In the genomic region with DNA sequence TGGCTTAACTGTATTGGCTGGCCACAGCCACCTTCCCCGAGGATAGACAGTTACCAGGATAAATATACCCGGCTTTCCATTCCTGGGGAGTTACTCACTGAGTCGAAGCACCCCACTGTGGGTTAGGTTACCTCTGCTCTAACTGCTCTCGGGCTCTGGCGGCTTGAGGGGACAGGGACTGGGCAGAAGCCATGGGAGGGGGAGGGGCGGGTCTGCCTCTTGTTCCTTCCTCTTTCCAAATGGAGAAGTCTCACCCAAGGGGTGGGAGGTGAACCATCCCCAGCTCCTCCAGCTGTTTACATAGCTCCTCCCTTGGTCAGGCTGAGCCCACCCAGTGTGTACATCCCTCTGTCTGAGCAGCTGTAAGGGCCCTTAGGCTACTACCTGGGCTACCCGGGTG, we compare ENCODE assay signal across 9 mouse cellular contexts. TPM values are rescaled to one million over a fixed set of nuclear protein-coding genes. Genes with fewer than 3 reads are reported as not detected.
DNase-seq lines count a peak whose midpoint lies in the region; ATAC-seq and TF ChIP-seq lines count a peak whose summit lies in the region.
"Had no signal": no experiment of that assay in that cellular context is flagged by ENCODE, and none has a peak within 500 bp of the region (broad histone marks: within the 10 kb centered on the region; RNA-seq: fewer than 3 reads in every experiment).

No protein-coding gene starts in this region.

- peaks cover 57% of the 10 kb centered on the region for H3K4me1 ChIP-seq in intestine, postnatal 0 days (replicated peaks; ENCODE audit: control insufficient read depth, insufficient read depth, low read length)
- H3K4me1 ChIP-seq in hindbrain, embryonic 12.5 days, result peaks cover 52% of the 10 kb centered on the region

- peak; percentile 75 for DNase-seq in gastrocnemius, adult 18-20 months (ENCODE audit: low spot score)
- no peak for DNase-seq in gastrocnemius, postnatal 4 days (ENCODE audit: low spot score in 2 of 2)
- DNase-seq in NIH3T3 (ENCODE audit: low read depth), result peak; percentile 53
- peak; percentile 72 for DNase-seq in lung, postnatal 36 days
- DNase-seq in layer of hippocampus, adult 8-10 months (ENCODE audit: low spot score in 2 of 2), result no peak
- no peak for DNase-seq in T-cell, adult 2 months (ENCODE audit: low spot score)
- DNase-seq: midbrain, embryonic 14.5 days had no signal

- no peaks in the 10 kb centered on the region for H3K9me3 ChIP-seq in intestine, postnatal 0 days (ENCODE audit: control insufficient read depth)
- H3K9me3 ChIP-seq in hindbrain, embryonic 12.5 days (replicated peaks), result no peaks in the 10 kb centered on the region

- peak overlapping the region; percentile 24; the same call in 1 of the 2 replicates for H3K4me2 ChIP-seq in intestine, postnatal 0 days (replicated peaks; ENCODE audit: low read depth)
- H3K4me2 ChIP-seq in hindbrain, embryonic 12.5 days (replicated peaks), result no peak overlapping the region

- no peak overlapping the region for H3K4me3 ChIP-seq in intestine, postnatal 0 days (ENCODE audit: low read depth, low read length)
- no peak overlapping the region for H3K4me3 ChIP-seq in hindbrain, embryonic 12.5 days

- TF ChIP-seq CTCF in intestine, postnatal 0 days (IDR thresholded peaks at IDR 0.05; ENCODE audit: low read depth), result no peak

- no peak overlapping the region for H3K9ac ChIP-seq in intestine, postnatal 0 days (ENCODE audit: low read depth, low read length)
- H3K9ac ChIP-seq in hindbrain, embryonic 12.5 days, result no peak overlapping the region

- 44% methylated on average over 6 of the region's 7 CpGs for WGBS in intestine, postnatal 0 days
- 26% methylated on average over 7 of the region's 7 CpGs for WGBS in hindbrain, embryonic 12.5 days

- H3K27me3 ChIP-seq in intestine, postnatal 0 days (replicated peaks; ENCODE audit: control insufficient read depth, insufficient read depth, low read length), result no peaks in the 10 kb centered on the region
- no peaks in the 10 kb centered on the region for H3K27me3 ChIP-seq in hindbrain, embryonic 12.5 days

- no peak for ATAC-seq in intestine, postnatal 0 days
- ATAC-seq in hindbrain, embryonic 12.5 days (ENCODE audit: low FRiP score), result no peak

- H3K36me3 ChIP-seq in intestine, postnatal 0 days (ENCODE audit: control insufficient read depth, insufficient read depth), result no peaks in the 10 kb centered on the region
- H3K36me3 ChIP-seq in hindbrain, embryonic 12.5 days, result no peaks in the 10 kb centered on the region

- H3K27ac ChIP-seq in intestine, postnatal 0 days (ENCODE audit: low read depth, low read length), result peak overlapping the region; percentile 86
- H3K27ac ChIP-seq in hindbrain, embryonic 12.5 days, result no peak overlapping the region

RNA-seq across cellular contexts. Expression of gene Rplp0, which starts 23.6 kb away (rescaled TPM):
- total RNA-seq in gastrocnemius, adult 18-20 months (2021), result 100 to 1,000 TPM; 617 to 621 TPM
- total RNA-seq in gastrocnemius, postnatal 4 days (2021), result 1,000 to 10,000 TPM; 1,089 to 1,227 TPM
- polyA plus RNA-seq in intestine, postnatal 0 days (2015; fragmentation: Nextera tagmentation; extraction: Ambion mirVana), result 832 and 868 TPM in 2 replicates
- 819 and 900 TPM in 2 replicates for polyA plus RNA-seq in hindbrain, embryonic 12.5 days (2016; fragmentation: Nextera tagmentation; extraction: Ambion mirVana)
- total RNA-seq in layer of hippocampus, adult 8-10 months (2022), result 100 to 1,000 TPM; 188 to 289 (median 230) TPM

RNA-seq across cellular contexts. Expression of gene Pxn, which starts 29.2 kb away (rescaled TPM):
- 10 to 100 TPM; 87.2 to 94.2 TPM for total RNA-seq in gastrocnemius, adult 18-20 months (2021)
- 100 to 1,000 TPM; 170 to 175 TPM for total RNA-seq in gastrocnemius, postnatal 4 days (2021)
- polyA plus RNA-seq in intestine, postnatal 0 days (2015; fragmentation: Nextera tagmentation; extraction: Ambion mirVana), result 65.1 and 71.1 TPM in 2 replicates
- polyA plus RNA-seq in hindbrain, embryonic 12.5 days (2016; fragmentation: Nextera tagmentation; extraction: Ambion mirVana), result 34.0 and 39.2 TPM in 2 replicates
- total RNA-seq in layer of hippocampus, adult 8-10 months (2022), result 10 to 100 TPM; 38.1 to 45.8 (median 40.2) TPM

RNA-seq across cellular contexts. Expression of gene Gcn1l1, which starts 29.4 kb away (rescaled TPM):
- 10 to 100 TPM; 27.9 to 31.1 TPM for total RNA-seq in gastrocnemius, adult 18-20 months (2021)
- 10 to 100 TPM; 48.8 to 50.7 TPM for total RNA-seq in gastrocnemius, postnatal 4 days (2021)
- 9.3 and 9.6 TPM in 2 replicates for polyA plus RNA-seq in intestine, postnatal 0 days (2015; fragmentation: Nextera tagmentation; extraction: Ambion mirVana)
- polyA plus RNA-seq in hindbrain, embryonic 12.5 days (2016; fragmentation: Nextera tagmentation; extraction: Ambion mirVana), result 57.6 and 62.5 TPM in 2 replicates
- total RNA-seq in layer of hippocampus, adult 8-10 months (2022), result 10 to 100 TPM; 72.7 to 85.7 (median 77.4) TPM

RNA-seq across cellular contexts. Expression of gene Sirt4, which starts 51.1 kb away (rescaled TPM):
- 10 to 100 TPM; 14.8 to 16.5 TPM for total RNA-seq in gastrocnemius, adult 18-20 months (2021)
- total RNA-seq in gastrocnemius, postnatal 4 days (2021), result 10 to 100 TPM; 13.4 to 16.8 TPM
- polyA plus RNA-seq in intestine, postnatal 0 days (2015; fragmentation: Nextera tagmentation; extraction: Ambion mirVana), result 5.0 and 6.4 TPM in 2 replicates
- 23.1 and 24.7 TPM in 2 replicates for polyA plus RNA-seq in hindbrain, embryonic 12.5 days (2016; fragmentation: Nextera tagmentation; extraction: Ambion mirVana)
- 10 to 100 TPM; 34.0 to 58.6 (median 41.9) TPM for total RNA-seq in layer of hippocampus, adult 8-10 months (2022)

Comparison
In these comparisons a context has a peak if more than half of its experiments do, and no peak if none do; other contexts are left out.
1. DNase-seq: peak in gastrocnemius, adult 18-20 months (single experiment), NIH3T3 (single experiment) and lung, postnatal 36 days (single experiment); none in gastrocnemius, postnatal 4 days (0 of 2), layer of hippocampus, adult 8-10 months (0 of 2) and T-cell, adult 2 months (single experiment).